Mouse (Mus musculus): ENCODE measurements around the gene Ranbp10. TPM values are rescaled to one million over a fixed set of nuclear protein-coding genes. Genes with fewer than 3 reads are reported as not detected.
"Not testable (repeated sequence)": the region's sequence is repeated elsewhere in the genome, so short reads cannot be mapped to it uniquely, and the experiment has no call there.

Gene Ranbp10
- polyA plus RNA-seq, 1 experiment from 2014 or later: 17.8 TPM

DNA sequence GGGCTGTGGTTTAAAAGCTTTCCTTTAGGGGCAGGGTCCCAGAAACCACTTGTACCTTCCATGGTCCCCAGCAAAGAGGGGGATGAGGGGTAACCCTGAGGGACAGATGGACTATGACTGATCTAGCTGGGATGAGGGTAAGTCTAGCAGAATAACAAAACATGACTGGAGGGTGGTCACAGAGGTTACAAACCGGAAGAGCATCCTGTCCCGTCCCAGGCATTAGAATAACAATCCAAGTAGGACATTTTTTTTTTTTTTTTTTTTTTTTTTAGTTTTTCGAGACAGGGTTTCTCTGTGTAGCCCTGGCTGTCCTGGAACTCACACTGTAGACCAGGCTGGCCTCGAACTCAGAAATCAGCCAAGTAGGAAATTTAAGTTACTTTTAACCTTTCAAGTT, 22.9 kb upstream of the Ranbp10 start:
- no peak for DNase-seq (ENCODE audit: low spot score)
- WGBS: 81% methylated on average over 4 of the region's 4 CpGs
- ATAC-seq (ENCODE audit: low FRiP score): no peak

DNA sequence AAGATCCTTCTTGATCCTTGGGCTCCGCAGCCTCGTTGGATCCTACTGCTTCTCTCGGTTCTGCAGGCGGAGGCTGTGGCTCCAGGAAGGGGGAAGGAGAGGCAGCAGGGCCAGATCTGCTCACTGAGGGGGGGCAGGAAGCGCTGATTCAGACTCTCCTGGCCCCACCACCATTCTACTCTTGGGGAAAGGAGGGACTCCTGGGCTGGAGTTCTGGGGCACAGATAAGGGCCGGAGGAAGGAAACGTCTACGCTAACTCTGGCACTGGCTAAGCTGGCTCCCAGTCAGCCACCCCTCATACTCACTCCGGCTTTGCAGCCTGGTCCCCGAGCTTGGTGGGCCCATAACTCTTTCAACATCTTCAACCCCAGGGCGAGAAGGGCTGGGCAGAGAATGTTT, 19.5 kb upstream of the Ranbp10 start:
- H3K4me1 ChIP-seq (replicated peaks; ENCODE audit: control insufficient read depth, insufficient read depth, low read length): peaks cover 5% of the 10 kb centered on the region
- H3K27ac ChIP-seq (ENCODE audit: low read depth, low read length): no peak overlapping the region
- no peak for DNase-seq (ENCODE audit: low spot score)
- H3K4me3 ChIP-seq (ENCODE audit: low read depth, low read length): no peak overlapping the region
- no peak overlapping the region for H3K4me2 ChIP-seq (replicated peaks; ENCODE audit: low read depth, low read length)
- H3K27me3 ChIP-seq (ENCODE audit: control insufficient read depth, insufficient read depth, low read length): no peaks in the 10 kb centered on the region
- H3K9ac ChIP-seq (ENCODE audit: low read depth, low read length): no peak overlapping the region
- no peaks in the 10 kb centered on the region for H3K9me3 ChIP-seq (ENCODE audit: control insufficient read depth, low read length)
- H3K36me3 ChIP-seq (ENCODE audit: control insufficient read depth, insufficient read depth, low read length): peaks cover 8% of the 10 kb centered on the region
- ATAC-seq (ENCODE audit: low FRiP score): no peak
- WGBS: 92% methylated on average over 11 of the region's 11 CpGs

More for the DNA sequence above, 22.9 kb upstream of the Ranbp10 start:
- no peak overlapping the region for H3K4me2 ChIP-seq (replicated peaks; ENCODE audit: low read depth, low read length)
- no peak overlapping the region for H3K4me3 ChIP-seq (ENCODE audit: low read depth, low read length)
- peaks cover 3% of the 10 kb centered on the region for H3K36me3 ChIP-seq (ENCODE audit: control insufficient read depth, insufficient read depth, low read length)
- H3K27me3 ChIP-seq (ENCODE audit: control insufficient read depth, insufficient read depth, low read length): no peaks in the 10 kb centered on the region
- H3K9ac ChIP-seq (ENCODE audit: low read depth, low read length): no peak overlapping the region
- no peaks in the 10 kb centered on the region for H3K9me3 ChIP-seq (ENCODE audit: control insufficient read depth, low read length)
- no peak overlapping the region for H3K27ac ChIP-seq (ENCODE audit: low read depth, low read length)
- peaks cover 5% of the 10 kb centered on the region for H3K4me1 ChIP-seq (replicated peaks; ENCODE audit: control insufficient read depth, insufficient read depth, low read length)

DNA sequence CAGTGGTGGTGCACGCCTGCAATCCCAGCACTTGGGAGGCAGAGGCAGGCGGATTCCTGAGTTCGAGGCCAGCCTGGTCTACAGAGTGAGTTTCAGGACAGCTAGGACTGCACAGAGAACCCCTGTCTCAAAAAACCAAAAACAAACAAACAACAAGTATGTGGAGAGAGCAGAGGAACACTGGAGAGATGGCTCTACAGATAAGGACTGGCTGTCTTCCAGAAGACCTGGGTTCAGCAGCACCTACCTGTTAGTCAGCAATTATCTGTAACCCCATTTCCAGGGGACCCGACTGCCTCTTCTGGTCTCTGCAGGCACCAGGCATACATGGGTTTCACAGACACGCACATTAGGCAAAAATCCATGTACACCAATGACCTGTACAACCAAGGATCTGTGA, 12.1 kb upstream of the Ranbp10 start:
- 89% methylated on average over 5 of the region's 5 CpGs for WGBS

DNA sequence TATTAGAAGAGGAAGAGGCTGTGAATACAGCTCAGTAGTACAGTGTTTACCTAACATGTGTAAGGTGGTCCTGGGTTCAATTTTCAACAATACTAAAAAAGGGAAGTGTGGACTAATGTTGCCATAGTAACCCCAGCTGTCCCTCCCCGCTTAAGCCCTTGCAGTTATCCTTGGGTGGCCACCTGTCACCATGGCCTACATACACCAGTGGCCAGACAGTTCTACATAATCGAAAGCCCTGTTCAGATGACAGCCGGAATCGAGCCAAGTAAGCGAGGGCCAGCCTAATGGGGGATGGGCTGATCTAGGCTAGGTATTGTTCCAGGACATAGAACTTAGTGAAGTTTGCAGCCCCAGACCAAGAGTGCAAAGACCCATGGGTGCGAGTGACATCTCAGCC, 9.8 kb upstream of the Ranbp10 start:
- WGBS: 89% methylated on average over 6 of the region's 6 CpGs
- Histone ChIP-seq H3K4me2 (replicated peaks; ENCODE audit: low read depth, low read length) (no peak overlapping the region), H3K9ac (ENCODE audit: low read depth, low read length) (no peak overlapping the region), H3K27ac (ENCODE audit: low read depth, low read length) (no peak overlapping the region), H3K27me3 (ENCODE audit: control insufficient read depth, insufficient read depth, low read length) (no peaks in the 10 kb centered on the region), H3K4me3 (ENCODE audit: low read depth, low read length) (no peak overlapping the region), H3K36me3 (ENCODE audit: control insufficient read depth, insufficient read depth, low read length) (no peaks in the 10 kb centered on the region), H3K9me3 (ENCODE audit: control insufficient read depth, low read length) (no peaks in the 10 kb centered on the region), H3K4me1 (replicated peaks; ENCODE audit: control insufficient read depth, insufficient read depth, low read length) (no peaks in the 10 kb centered on the region)
- ATAC-seq (ENCODE audit: low FRiP score): no peak
- DNase-seq (ENCODE audit: low spot score): no peak

More for the DNA sequence above, 12.1 kb upstream of the Ranbp10 start:
- no peak overlapping the region for H3K4me3 ChIP-seq (ENCODE audit: low read depth, low read length)
- no peak for DNase-seq (ENCODE audit: low spot score)
- H3K36me3 ChIP-seq (ENCODE audit: control insufficient read depth, insufficient read depth, low read length): no peaks in the 10 kb centered on the region
- H3K27ac ChIP-seq (ENCODE audit: low read depth, low read length): no peak overlapping the region
- H3K9ac ChIP-seq (ENCODE audit: low read depth, low read length): no peak overlapping the region
- H3K27me3 ChIP-seq (ENCODE audit: control insufficient read depth, insufficient read depth, low read length): no peaks in the 10 kb centered on the region
- H3K9me3 ChIP-seq (ENCODE audit: control insufficient read depth, low read length): no peaks in the 10 kb centered on the region
- no peak for ATAC-seq (ENCODE audit: low FRiP score)
- H3K4me2 ChIP-seq (replicated peaks; ENCODE audit: low read depth, low read length): no peak overlapping the region
- H3K4me1 ChIP-seq (replicated peaks; ENCODE audit: control insufficient read depth, insufficient read depth, low read length): no peaks in the 10 kb centered on the region

DNA sequence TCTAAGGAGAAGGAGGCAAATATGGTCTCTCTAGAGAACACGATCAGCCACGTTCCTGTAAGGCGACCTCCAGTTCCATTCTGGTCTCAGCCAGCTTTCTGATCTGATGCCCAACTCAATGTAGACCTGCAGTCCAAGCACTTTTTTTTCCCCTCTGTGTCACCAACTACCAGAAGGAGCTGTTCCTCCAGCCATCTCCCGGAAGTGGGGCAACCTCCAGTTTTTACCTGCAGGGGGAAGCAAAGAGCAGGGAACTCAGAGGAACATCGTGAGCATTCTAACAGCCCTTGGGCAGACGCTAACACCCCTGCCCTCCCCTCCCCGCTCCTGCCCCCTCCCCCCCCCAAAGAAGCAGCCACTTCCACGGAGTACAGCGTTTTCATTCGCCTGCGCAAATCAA, 8.2 kb upstream of the Ranbp10 start:
- ATAC-seq (ENCODE audit: low FRiP score) (no peak), DNase-seq (ENCODE audit: low spot score) (peak; percentile 62)
- WGBS: 31% methylated on average over 11 of the region's 11 CpGs
- H3K9ac ChIP-seq (ENCODE audit: low read depth, low read length): no peak overlapping the region
- H3K4me3 ChIP-seq (ENCODE audit: low read depth, low read length): no peak overlapping the region
- H3K4me2 ChIP-seq (replicated peaks; ENCODE audit: low read depth, low read length): no peak overlapping the region
- no peaks in the 10 kb centered on the region for H3K36me3 ChIP-seq (ENCODE audit: control insufficient read depth, insufficient read depth, low read length)
- no peaks in the 10 kb centered on the region for H3K27me3 ChIP-seq (ENCODE audit: control insufficient read depth, insufficient read depth, low read length)
- no peak overlapping the region for H3K27ac ChIP-seq (ENCODE audit: low read depth, low read length)
- H3K4me1 ChIP-seq (replicated peaks; ENCODE audit: control insufficient read depth, insufficient read depth, low read length): no peaks in the 10 kb centered on the region
- no peaks in the 10 kb centered on the region for H3K9me3 ChIP-seq (ENCODE audit: control insufficient read depth, low read length)

DNA sequence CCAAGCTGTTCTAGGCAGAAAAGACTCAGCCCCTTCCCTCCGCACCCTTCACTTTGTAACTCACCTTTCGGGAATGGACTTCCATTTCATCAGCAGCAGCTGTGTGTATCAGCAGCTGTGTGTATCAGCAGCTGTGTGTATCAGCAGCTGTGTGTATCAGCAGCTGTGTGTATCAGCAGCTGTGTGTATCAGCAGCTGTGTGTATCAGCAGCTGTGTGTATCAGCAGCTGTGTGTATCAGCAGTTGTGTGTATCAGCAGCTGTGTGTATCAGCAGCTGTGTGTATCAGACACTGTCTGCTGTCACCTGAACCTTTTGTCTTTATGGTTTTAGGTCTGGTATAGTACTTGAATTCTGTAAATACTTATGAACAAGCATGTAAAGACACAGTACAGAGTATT, 6.6 kb upstream of the Ranbp10 start:
- H3K9ac ChIP-seq (ENCODE audit: low read depth, low read length); DNase-seq (ENCODE audit: low spot score); H3K4me1 ChIP-seq (replicated peaks; ENCODE audit: control insufficient read depth, insufficient read depth, low read length); H3K9me3 ChIP-seq (ENCODE audit: control insufficient read depth, low read length); H3K4me3 ChIP-seq (ENCODE audit: low read depth, low read length); ATAC-seq (ENCODE audit: low FRiP score); H3K27ac ChIP-seq (ENCODE audit: low read depth, low read length); H3K36me3 ChIP-seq (ENCODE audit: control insufficient read depth, insufficient read depth, low read length); H3K4me2 ChIP-seq (replicated peaks; ENCODE audit: low read depth, low read length); H3K27me3 ChIP-seq (ENCODE audit: control insufficient read depth, insufficient read depth, low read length): not testable (repeated sequence)
- 81% methylated on average over 2 of the region's 2 CpGs for WGBS

DNA sequence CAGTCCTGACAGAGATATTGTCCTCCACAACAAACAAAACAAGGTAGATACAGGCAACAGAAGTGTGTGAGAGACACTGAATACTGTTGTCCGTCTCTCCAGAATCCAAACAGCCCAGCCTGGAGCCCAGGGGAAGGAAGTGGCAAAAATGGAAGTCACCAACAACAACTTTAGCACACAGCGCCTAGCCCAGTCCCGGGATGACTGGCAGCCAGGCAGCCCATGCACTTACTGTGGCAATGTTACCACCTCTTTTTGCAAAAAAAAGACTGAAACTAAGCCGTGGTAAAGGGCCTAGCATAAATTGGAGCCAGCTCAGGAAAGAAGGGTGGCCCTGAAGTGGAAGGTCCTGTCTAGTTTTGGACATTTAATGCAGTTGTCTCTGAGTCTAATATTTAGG, 771 bp downstream of the Ranbp10 start:
- ATAC-seq (ENCODE audit: low FRiP score) (no peak), DNase-seq (ENCODE audit: low spot score) (no peak)
- 16% methylated on average over 4 of the region's 4 CpGs for WGBS
- H3K4me2 ChIP-seq (replicated peaks; ENCODE audit: low read depth, low read length): peak overlapping the region; percentile 55
- H3K4me1 ChIP-seq (replicated peaks; ENCODE audit: control insufficient read depth, insufficient read depth, low read length): peaks cover 5% of the 10 kb centered on the region
- H3K27me3 ChIP-seq (ENCODE audit: control insufficient read depth, insufficient read depth, low read length): no peaks in the 10 kb centered on the region
- H3K9me3 ChIP-seq (ENCODE audit: control insufficient read depth, low read length): no peaks in the 10 kb centered on the region
- peak overlapping the region; percentile 99 for H3K4me3 ChIP-seq (ENCODE audit: low read depth, low read length)
- peak overlapping the region; percentile 97 for H3K9ac ChIP-seq (ENCODE audit: low read depth, low read length)
- H3K27ac ChIP-seq (ENCODE audit: low read depth, low read length): no peak overlapping the region
- peaks cover 8% of the 10 kb centered on the region for H3K36me3 ChIP-seq (ENCODE audit: control insufficient read depth, insufficient read depth, low read length)

DNA sequence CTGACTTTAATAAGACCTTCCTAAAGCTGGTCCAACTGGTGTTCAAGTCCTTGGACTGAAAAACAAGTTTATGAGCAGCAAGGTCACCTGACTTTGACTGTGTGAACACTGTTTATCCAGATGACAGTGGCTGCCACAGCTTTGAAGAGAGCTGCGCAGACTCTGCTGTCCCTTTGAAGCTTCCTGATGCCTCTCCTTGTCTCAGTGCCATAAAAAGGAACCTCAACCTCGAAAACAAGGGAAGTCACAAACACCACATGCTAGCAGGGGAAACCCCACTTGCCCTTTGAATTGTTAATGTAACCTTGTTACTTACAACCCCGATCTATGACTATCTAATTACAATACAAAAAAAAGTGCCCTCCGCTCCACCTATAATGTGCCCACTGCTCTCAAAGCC, 1.6 kb downstream of the Ranbp10 start:
- Histone ChIP-seq H3K4me3 (ENCODE audit: low read depth, low read length) (peak overlapping the region; percentile 99; the same call in 1 of the 2 replicates), H3K4me2 (replicated peaks; ENCODE audit: low read depth, low read length) (peak overlapping the region; percentile 55; the same call in 1 of the 2 replicates), H3K4me1 (replicated peaks; ENCODE audit: control insufficient read depth, insufficient read depth, low read length) (peaks cover 5% of the 10 kb centered on the region), H3K9me3 (ENCODE audit: control insufficient read depth, low read length) (no peaks in the 10 kb centered on the region), H3K27me3 (ENCODE audit: control insufficient read depth, insufficient read depth, low read length) (no peaks in the 10 kb centered on the region), H3K36me3 (ENCODE audit: control insufficient read depth, insufficient read depth, low read length) (peaks cover 10% of the 10 kb centered on the region), H3K27ac (ENCODE audit: low read depth, low read length) (no peak overlapping the region), H3K9ac (ENCODE audit: low read depth, low read length) (peak overlapping the region; percentile 97; the same call in 1 of the 2 replicates)
- no peak for ATAC-seq (ENCODE audit: low FRiP score)
- 78% methylated on average over 4 of the region's 4 CpGs for WGBS
- DNase-seq (ENCODE audit: low spot score): no peak

DNA sequence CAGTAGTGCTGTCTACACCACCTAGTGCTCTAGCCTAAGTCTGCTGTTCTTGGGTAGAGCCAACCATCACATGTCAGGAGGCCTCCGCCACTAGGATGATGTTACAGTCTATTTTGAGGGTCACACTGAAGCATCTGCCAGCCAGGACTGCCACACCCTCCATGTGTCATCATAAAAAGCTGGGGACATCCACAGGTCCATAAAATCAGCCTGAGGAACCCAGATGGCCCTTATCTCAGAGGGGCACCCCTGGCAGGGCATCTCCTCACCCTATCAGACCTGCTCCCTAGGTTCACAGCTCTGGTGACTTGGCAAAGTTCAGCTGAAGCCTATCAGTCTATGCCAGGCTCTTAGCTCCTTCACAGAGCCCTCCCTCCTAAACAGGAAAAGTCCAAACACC, 6.2 kb downstream of the Ranbp10 start:
- 94% methylated on average over 1 of the region's 1 CpGs for WGBS
- Histone ChIP-seq H3K27ac (ENCODE audit: low read depth, low read length) (no peak overlapping the region), H3K4me3 (ENCODE audit: low read depth, low read length) (no peak overlapping the region), H3K4me2 (replicated peaks; ENCODE audit: low read depth, low read length) (no peak overlapping the region), H3K9ac (ENCODE audit: low read depth, low read length) (no peak overlapping the region), H3K36me3 (ENCODE audit: control insufficient read depth, insufficient read depth, low read length) (peaks cover 10% of the 10 kb centered on the region), H3K4me1 (replicated peaks; ENCODE audit: control insufficient read depth, insufficient read depth, low read length) (peaks cover 2% of the 10 kb centered on the region), H3K27me3 (ENCODE audit: control insufficient read depth, insufficient read depth, low read length) (no peaks in the 10 kb centered on the region), H3K9me3 (ENCODE audit: control insufficient read depth, low read length) (no peaks in the 10 kb centered on the region)
- no peak for ATAC-seq (ENCODE audit: low FRiP score)
- no peak for DNase-seq (ENCODE audit: low spot score)

Measured in hindbrain, embryonic 11.5 days (tissue).